Mouse (Mus musculus) forebrain, embryonic 10.5 days (tissue): ENCODE data around the gene Rel. TPM values are rescaled to one million over a fixed set of nuclear protein-coding genes. Genes with fewer than 3 reads are reported as not detected.
"Not testable (repeated sequence)": the region's sequence is repeated elsewhere in the genome, so short reads cannot be mapped to it uniquely, and the experiment has no call there.

Source experiments
- DNase-seq: peaks from one replicate; pipeline ENCODE4 v3.0.0-alpha.2; 2017; ENCODE audit warnings: low spot score; ENCODE audit errors: extremely low spot score
- H3K27ac ChIP-seq: fragments of 300-500 bp; sonication (generic); 2 replicates; pipeline ENCODE4 v1.5.1; 2016; ENCODE audit warnings: mild to moderate bottlenecking
- H3K27me3 ChIP-seq: fragments of 300-500 bp; sonication (generic); 2 replicates; pipeline ENCODE4 v1.6.1; 2016; ENCODE audit warnings: mild to moderate bottlenecking; ENCODE audit not compliant: poor library complexity, severe bottlenecking
- H3K36me3 ChIP-seq: fragments of 300-500 bp; sonication (generic); replicated peaks from 2 replicates; pipeline ENCODE4 v1.6.1; 2016; ENCODE audit warnings: mild to moderate bottlenecking, moderate library complexity
- H3K4me1 ChIP-seq: fragments of 300-500 bp; sonication (generic); 2 replicates; pipeline ENCODE4 v1.6.1; 2016
- H3K4me3 ChIP-seq: fragments of 300-500 bp; sonication (generic); 2 replicates; pipeline ENCODE4 v1.5.1; 2016; ENCODE audit warnings: mild to moderate bottlenecking, moderate library complexity
- H3K9me3 ChIP-seq: fragments of 300-500 bp; sonication (generic); 2 replicates; pipeline ENCODE4 v1.6.1; 2016; ENCODE audit warnings: mild to moderate bottlenecking, moderate library complexity
- WGBS: fragments of 180-500 bp; shearing (Covaris S2); methylation state at CpG from one replicate; pipeline ENCODE4 v1.1.7; 2016; 5-methylcytosine and 5-hydroxymethylcytosine counted together
- polyA plus RNA-seq: library from polyadenylated mRNA; unstranded; fragments of >200 nt; fragmentation: Nextera tagmentation; extraction: Ambion mirVana; gene quantifications from 2 replicates; pipeline ENCODE4 v1.2.1, GENCODE M21; 2016

The Rel gene
- polyA plus RNA-seq, 1 experiment from 2014 or later: 0.53 TPM

GRCm38 (mm10) chr11:23770510-23770759, 335 bp downstream of the Rel start:
- Histone ChIP-seq H3K4me3 (peak overlapping the region; percentile 82), H3K36me3 (no peaks in the 10 kb centered on the region), H3K27me3 (peaks cover 45% of the 10 kb centered on the region), H3K4me1 (peaks cover 12% of the 10 kb centered on the region), H3K27ac (peak overlapping the region; percentile 93), H3K9me3 (no peaks in the 10 kb centered on the region; the same call in 1 of the 2 replicates)
- DNase-seq: peak; percentile 85
- WGBS: under 1% methylated on average over 24 of the region's 24 CpGs

- WGBS: under 1% methylated on average over 25 of the region's 25 CpGs
- H3K36me3 ChIP-seq: no peaks in the 10 kb centered on the region
- peak overlapping the region; percentile 93 for H3K27ac ChIP-seq
- peaks cover 12% of the 10 kb centered on the region for H3K4me1 ChIP-seq
- H3K27me3 ChIP-seq: peaks cover 45% of the 10 kb centered on the region
- peak; percentile 15 for DNase-seq
- H3K4me3 ChIP-seq: peak overlapping the region; percentile 82
- H3K9me3 ChIP-seq: no peaks in the 10 kb centered on the region; the same call in 1 of the 2 replicates
Measured at GRCm38 (mm10) chr11:23769686-23770509, 872 bp downstream of the Rel start.

- no peaks in the 10 kb centered on the region; the same call in 1 of the 2 replicates for H3K9me3 ChIP-seq
- peaks cover 45% of the 10 kb centered on the region for H3K27me3 ChIP-seq
- H3K36me3 ChIP-seq: no peaks in the 10 kb centered on the region
- H3K4me1 ChIP-seq: peaks cover 12% of the 10 kb centered on the region
- no peak for DNase-seq
- no peak overlapping the region for H3K4me3 ChIP-seq
- H3K27ac ChIP-seq: no peak overlapping the region
Measured at GRCm38 (mm10) chr11:23769033-23769432, 1.7 kb downstream of the Rel start.

- 86% methylated on average over 1 of the region's 1 CpGs for WGBS
- Histone ChIP-seq H3K4me3 (no peak overlapping the region), H3K36me3 (no peaks in the 10 kb centered on the region), H3K9me3 (no peaks in the 10 kb centered on the region), H3K27me3 (peaks cover 34% of the 10 kb centered on the region), H3K27ac (no peak overlapping the region), H3K4me1 (peaks cover 12% of the 10 kb centered on the region)
- DNase-seq: no peak
Measured at GRCm38 (mm10) chr11:23767928-23768327, 2.8 kb downstream of the Rel start.

- H3K9me3 ChIP-seq, DNase-seq, H3K36me3 ChIP-seq, H3K27ac ChIP-seq, H3K4me3 ChIP-seq: not testable (repeated sequence)
- 82% methylated on average over 5 of the region's 5 CpGs for WGBS
- H3K27me3 ChIP-seq: peaks cover 28% of the 10 kb centered on the region
- peaks cover 12% of the 10 kb centered on the region for H3K4me1 ChIP-seq
Measured at GRCm38 (mm10) chr11:23767369-23767768, 3.4 kb downstream of the Rel start.

GRCm38 (mm10) chr11:23762635-23763034, 8.1 kb downstream of the Rel start:
- no peak for DNase-seq
- 90% methylated on average over 2 of the region's 2 CpGs for WGBS
- H3K27ac ChIP-seq: no peak overlapping the region
- H3K4me3 ChIP-seq: no peak overlapping the region
- H3K9me3 ChIP-seq: no peaks in the 10 kb centered on the region
- H3K36me3 ChIP-seq: no peaks in the 10 kb centered on the region
- no peaks in the 10 kb centered on the region for H3K4me1 ChIP-seq
- H3K27me3 ChIP-seq: no peaks in the 10 kb centered on the region

- no peaks in the 10 kb centered on the region for H3K4me1 ChIP-seq
- no peak overlapping the region for H3K4me3 ChIP-seq
- H3K27me3 ChIP-seq: no peaks in the 10 kb centered on the region
- no peaks in the 10 kb centered on the region for H3K36me3 ChIP-seq
- no peaks in the 10 kb centered on the region for H3K9me3 ChIP-seq
- WGBS: 82% methylated on average over 2 of the region's 2 CpGs
- no peak overlapping the region for H3K27ac ChIP-seq
- DNase-seq: no peak
Measured at GRCm38 (mm10) chr11:23758218-23758617, 12.6 kb downstream of the Rel start.

- Histone ChIP-seq H3K36me3 (no peaks in the 10 kb centered on the region), H3K27me3 (no peaks in the 10 kb centered on the region), H3K4me3 (no peak overlapping the region), H3K4me1 (no peaks in the 10 kb centered on the region), H3K27ac (no peak overlapping the region), H3K9me3 (no peaks in the 10 kb centered on the region)
- no peak for DNase-seq
Measured at GRCm38 (mm10) chr11:23754329-23754728, 16.4 kb downstream of the Rel start.

- no peaks in the 10 kb centered on the region for H3K9me3 ChIP-seq
- H3K27ac ChIP-seq: no peak overlapping the region
- H3K4me1 ChIP-seq: no peaks in the 10 kb centered on the region
- no peaks in the 10 kb centered on the region for H3K27me3 ChIP-seq
- no peak overlapping the region for H3K4me3 ChIP-seq
- DNase-seq: no peak
- no peaks in the 10 kb centered on the region for H3K36me3 ChIP-seq
- WGBS: 86% methylated on average over 1 of the region's 1 CpGs
Measured at GRCm38 (mm10) chr11:23753136-23753710, 17.5 kb downstream of the Rel start.

GRCm38 (mm10) chr11:23746102-23746501, 24.7 kb downstream of the Rel start:
- 78% methylated on average over 4 of the region's 4 CpGs for WGBS
- Histone ChIP-seq H3K27ac (no peak overlapping the region), H3K27me3 (no peaks in the 10 kb centered on the region), H3K4me3 (no peak overlapping the region), H3K9me3 (no peaks in the 10 kb centered on the region), H3K4me1 (no peaks in the 10 kb centered on the region), H3K36me3 (no peaks in the 10 kb centered on the region)
- no peak for DNase-seq

- no peak overlapping the region for H3K27ac ChIP-seq
- H3K36me3 ChIP-seq: no peaks in the 10 kb centered on the region
- no peaks in the 10 kb centered on the region for H3K4me1 ChIP-seq
- no peaks in the 10 kb centered on the region for H3K27me3 ChIP-seq
- no peak for DNase-seq
- no peak overlapping the region for H3K4me3 ChIP-seq
- 95% methylated on average over 3 of the region's 3 CpGs for WGBS
- H3K9me3 ChIP-seq: no peaks in the 10 kb centered on the region
Measured at GRCm38 (mm10) chr11:23744352-23744751, 26.4 kb downstream of the Rel start.

GRCm38 (mm10) chr11:23741386-23741785, 29.4 kb downstream of the Rel start:
- Histone ChIP-seq H3K36me3 (no peaks in the 10 kb centered on the region), H3K9me3 (no peaks in the 10 kb centered on the region), H3K27ac (no peak overlapping the region), H3K4me1 (no peaks in the 10 kb centered on the region), H3K27me3 (no peaks in the 10 kb centered on the region), H3K4me3 (no peak overlapping the region)
- WGBS: 96% methylated on average over 7 of the region's 7 CpGs
- DNase-seq: no peak

GRCm38 (mm10) chr11:23740895-23741294, 29.9 kb downstream of the Rel start:
- no peak for DNase-seq
- H3K36me3 ChIP-seq: no peaks in the 10 kb centered on the region
- H3K27me3 ChIP-seq: no peaks in the 10 kb centered on the region
- H3K4me1 ChIP-seq: no peaks in the 10 kb centered on the region
- H3K9me3 ChIP-seq: no peaks in the 10 kb centered on the region
- WGBS: 86% methylated on average over 4 of the region's 4 CpGs
- no peak overlapping the region for H3K4me3 ChIP-seq
- H3K27ac ChIP-seq: no peak overlapping the region
